Mouse (Mus musculus) forebrain, embryonic 14.5 days (tissue): Measurements from ENCODE around the gene Prr9. TPM values are rescaled to one million over a fixed set of nuclear protein-coding genes. Genes with fewer than 3 reads are reported as not detected.

Source experiments
- ATAC-seq: fragments of 200-750 bp; cut with Nextera tagmentation; 2 replicates; pipeline ENCODE4 v1.8.0; 2017; ENCODE audit warnings: mild to moderate bottlenecking, moderate library complexity
- DNase-seq: peaks from one replicate; pipeline ENCODE4 v3.0.0-alpha.2; 2015; ENCODE audit warnings: low spot score
- H3K27ac ChIP-seq: fragments of 300-500 bp; sonication (generic); 2 replicates; pipeline ENCODE4 v1.5.1; 2014; ENCODE audit warnings: low read depth, mild to moderate bottlenecking, control low read depth, low read length, moderate library complexity
- H3K27me3 ChIP-seq: fragments of 300-500 bp; sonication (generic); replicated peaks from 2 replicates; pipeline ENCODE4 v1.6.1; 2014; ENCODE audit warnings: low read length, control low read depth, mixed read lengths; ENCODE audit not compliant: control insufficient read depth, insufficient read depth
- H3K36me3 ChIP-seq: fragments of 300-500 bp; sonication (generic); 2 replicates; pipeline ENCODE4 v1.6.1; 2014; ENCODE audit warnings: low read length, control low read depth; ENCODE audit not compliant: control insufficient read depth, insufficient read depth
- H3K4me1 ChIP-seq: fragments of 300-500 bp; sonication (generic); 2 replicates; pipeline ENCODE4 v1.6.1; 2014; ENCODE audit warnings: antibody characterized with exemption, low read length, control low read depth; ENCODE audit not compliant: control insufficient read depth, insufficient read depth
- H3K4me2 ChIP-seq: fragments of 300-500 bp; sonication (generic); 2 replicates; pipeline ENCODE4 v1.6.1; 2014; ENCODE audit warnings: mild to moderate bottlenecking, control low read depth, low read length
- H3K4me3 ChIP-seq: fragments of 300-500 bp; sonication (generic); 2 replicates; pipeline ENCODE4 v1.5.1; 2014; ENCODE audit warnings: low read depth, low read length, control low read depth
- H3K9ac ChIP-seq: fragments of 300-500 bp; sonication (generic); 2 replicates; pipeline ENCODE4 v1.6.1; 2014; ENCODE audit warnings: mild to moderate bottlenecking, low read length, control low read depth, moderate library complexity
- H3K9me3 ChIP-seq: fragments of 300-500 bp; sonication (generic); replicated peaks from 2 replicates; pipeline ENCODE4 v1.6.1; 2016; ENCODE audit warnings: low read length, control low read depth, mixed read lengths; ENCODE audit not compliant: control insufficient read depth
- WGBS: fragments of 180-500 bp; shearing (Covaris S2); extraction: QIAGEN DNeasy Blood & Tissue Kit; methylation state at CpG from one replicate; pipeline ENCODE4 v1.1.7; 2014; 5-methylcytosine and 5-hydroxymethylcytosine counted together
- polyA plus RNA-seq: library from polyadenylated mRNA; unstranded; fragments of >200 nt; fragmentation: Nextera tagmentation; extraction: Ambion mirVana; gene quantifications from 2 replicates; pipeline ENCODE4 v1.2.1, GENCODE M21; 2014

The Prr9 gene
- polyA plus RNA-seq, 1 experiment from 2014 or later = not detected

GRCm38 (mm10) chr3:92111526-92111925 lies 12.2 kb downstream of the Prr9 start:
- no peaks in the 10 kb centered on the region for H3K9me3 ChIP-seq
- H3K4me1 ChIP-seq = no peaks in the 10 kb centered on the region; the same call in 1 of the 2 replicates
- H3K9ac ChIP-seq = no peak overlapping the region
- ATAC-seq (no peak), DNase-seq (no peak)
- no peak overlapping the region for H3K27ac ChIP-seq
- no peak overlapping the region for H3K4me2 ChIP-seq
- no peaks in the 10 kb centered on the region for H3K36me3 ChIP-seq
- H3K4me3 ChIP-seq = no peak overlapping the region
- no peaks in the 10 kb centered on the region for H3K27me3 ChIP-seq

- no peak overlapping the region for H3K4me3 ChIP-seq
- H3K9me3 ChIP-seq = no peaks in the 10 kb centered on the region
- peak; percentile 20; the same call in 1 of the 2 replicates for ATAC-seq
- no peaks in the 10 kb centered on the region for H3K27me3 ChIP-seq
- H3K36me3 ChIP-seq = no peaks in the 10 kb centered on the region
- DNase-seq = peak; percentile 51
- H3K9ac ChIP-seq = no peak overlapping the region
- H3K27ac ChIP-seq = no peak overlapping the region
- no peak overlapping the region for H3K4me2 ChIP-seq
- no peaks in the 10 kb centered on the region; the same call in 1 of the 2 replicates for H3K4me1 ChIP-seq
These were observed 13.0 kb downstream of the Prr9 start for GRCm38 (mm10) chr3:92110790-92111189.

- no peak overlapping the region for H3K4me2 ChIP-seq
- ATAC-seq (no peak), DNase-seq (peak; percentile 26)
- H3K27ac ChIP-seq = no peak overlapping the region
- 11% methylated on average over 6 of the region's 6 CpGs for WGBS
- no peaks in the 10 kb centered on the region; the same call in 1 of the 2 replicates for H3K4me1 ChIP-seq
- H3K9ac ChIP-seq = no peak overlapping the region
- H3K4me3 ChIP-seq = no peak overlapping the region
- H3K9me3 ChIP-seq = no peaks in the 10 kb centered on the region
- no peaks in the 10 kb centered on the region for H3K36me3 ChIP-seq
- no peaks in the 10 kb centered on the region for H3K27me3 ChIP-seq
These were observed 17.2 kb downstream of the Prr9 start for GRCm38 (mm10) chr3:92106582-92106981.

- ATAC-seq (no peak), DNase-seq (no peak)
- Histone ChIP-seq H3K36me3 (no peaks in the 10 kb centered on the region), H3K4me2 (peak within 1 kb of the TSS; percentile 94), H3K27ac (no peak within 1 kb of the TSS), H3K9ac (0 out of 2 replicates have a peak within 1 kb of the TSS, but pooled peaks have one; percentile 69), H3K4me3 (peak within 1 kb of the TSS; percentile 63), H3K27me3 (peaks cover 15% of the 10 kb centered on the region), H3K9me3 (no peaks in the 10 kb centered on the region), H3K4me1 (peaks cover 2% of the 10 kb centered on the region; the same call in 1 of the 2 replicates)
- 90% methylated on average over 2 of the region's 2 CpGs for WGBS
These were observed 40.7 kb downstream of the Prr9 start, which contains the start of gene Lor for GRCm38 (mm10) chr3:92083042-92083441. Gene Lor (minus strand): TSS chr3:92083142.

- DNase-seq (peak; percentile 50), ATAC-seq (peak; percentile 74)
- no peaks in the 10 kb centered on the region for H3K36me3 ChIP-seq
- H3K9me3 ChIP-seq = no peaks in the 10 kb centered on the region
- peak overlapping the region; percentile 69 for H3K9ac ChIP-seq
- H3K27ac ChIP-seq = peak overlapping the region; percentile 92
- H3K27me3 ChIP-seq = peaks cover 15% of the 10 kb centered on the region
- peak overlapping the region; percentile 94 for H3K4me2 ChIP-seq
- peak overlapping the region; percentile 63 for H3K4me3 ChIP-seq
- under 1% methylated on average over 45 of the region's 76 CpGs for WGBS
- peaks cover 2% of the 10 kb centered on the region; the same call in 1 of the 2 replicates for H3K4me1 ChIP-seq
These were observed 42.3 kb downstream of the Prr9 start for GRCm38 (mm10) chr3:92081285-92081931.

- ATAC-seq (peak; percentile 83), DNase-seq (peak; percentile 62)
- H3K4me3 ChIP-seq = peak overlapping the region; percentile 63
- peak overlapping the region; percentile 92 for H3K27ac ChIP-seq
- no peaks in the 10 kb centered on the region for H3K9me3 ChIP-seq
- H3K36me3 ChIP-seq = no peaks in the 10 kb centered on the region
- H3K9ac ChIP-seq = peak overlapping the region; percentile 69
- peaks cover 2% of the 10 kb centered on the region; the same call in 1 of the 2 replicates for H3K4me1 ChIP-seq
- WGBS = under 1% methylated on average over 78 of the region's 82 CpGs
- H3K27me3 ChIP-seq = peaks cover 15% of the 10 kb centered on the region
- peak overlapping the region; percentile 94 for H3K4me2 ChIP-seq
These were observed 43.1 kb downstream of the Prr9 start for GRCm38 (mm10) chr3:92080462-92081284.

Other genes with a start within 250 kb of the Prr9 start
- not detected in 2 replicates for gene Pglyrp3, start 109.4 kb downstream of the Prr9 start, polyA plus RNA-seq
- 1.3 TPM in 2 replicates for gene Lor, start 40.8 kb downstream of the Prr9 start, polyA plus RNA-seq
- gene Lelp1, start 18.8 kb upstream of the Prr9 start, polyA plus RNA-seq = not detected in 2 replicates
- gene Sprr2a1, start 91.9 kb upstream of the Prr9 start, polyA plus RNA-seq = not detected in 2 replicates
- not detected in 2 replicates for gene Sprr2a2, start 92.0 kb upstream of the Prr9 start, polyA plus RNA-seq
- gene Sprr2a3, start 161.5 kb upstream of the Prr9 start, polyA plus RNA-seq = not detected in 2 replicates
- gene Sprr2b, start 192.7 kb upstream of the Prr9 start, polyA plus RNA-seq = not detected in 2 replicates
- gene Sprr2d, start 215.2 kb upstream of the Prr9 start, polyA plus RNA-seq = not detected in 2 replicates
- not detected in 2 replicates for gene Sprr2e, start 228.2 kb upstream of the Prr9 start, polyA plus RNA-seq
- gene Sprr2f, start 241.2 kb upstream of the Prr9 start, polyA plus RNA-seq = not detected in 2 replicates